Mouse (Mus musculus): Measurements from ENCODE around the gene Gm4491.

DNA sequence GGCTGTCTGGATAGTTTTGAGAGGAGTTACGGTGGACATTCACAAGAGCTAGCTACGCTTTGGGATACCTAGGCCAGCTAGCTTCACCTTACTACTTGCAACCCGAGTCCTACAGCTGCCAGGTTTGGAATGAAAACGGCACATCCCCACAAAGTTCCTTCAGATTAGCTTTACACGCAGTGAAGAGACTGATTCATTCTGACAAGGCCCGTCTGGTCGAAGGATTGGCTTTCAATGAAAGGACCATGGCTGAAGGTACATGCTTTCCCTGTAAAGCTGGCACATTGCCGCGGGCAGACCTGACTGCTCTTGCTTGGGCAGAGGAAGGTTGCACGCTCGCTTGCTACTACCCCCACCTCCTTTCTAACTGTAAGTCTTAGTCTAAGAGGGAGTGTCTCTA lies 10.0 kb downstream of the Gm4491 start:
- TF ChIP-seq POLR2A (IDR thresholded peaks at IDR 0.05; ENCODE audit: borderline replicate concordance, extremely low read depth, low read depth, low read length) (no peak), CTCF (IDR thresholded peaks at IDR 0.05; ENCODE audit: insufficient read depth, low read length) (no peak)

Data from lung, adult 2 months (tissue).